Comparison of ENCODE assay signal across 11 mouse cellular contexts in genomic region chr12:28912351-28912936, GRCm38 (mm10).
DNase-seq lines count a peak whose midpoint lies in the region; ATAC-seq and TF ChIP-seq lines count a peak whose summit lies in the region.
"Had no signal": no experiment of that assay in that cellular context is flagged by ENCODE, and none has a peak within 500 bp of the region (broad histone marks: within the 10 kb centered on the region; RNA-seq: fewer than 3 reads in every experiment).

No protein-coding gene starts in this region.

- 0 out of 2 replicates have a peak overlapping the region, but pooled peaks have one; percentile 10 for H3K27ac ChIP-seq in hindbrain, embryonic 11.5 days (ENCODE audit: low read depth, low read length)
- no peak overlapping the region for H3K27ac ChIP-seq in kidney, postnatal 0 days
- peak overlapping the region; percentile 74 for H3K27ac ChIP-seq in midbrain, embryonic 16.5 days (ENCODE audit: low read length)

- no peaks in the 10 kb centered on the region for H3K9me3 ChIP-seq in hindbrain, embryonic 11.5 days (ENCODE audit: control insufficient read depth, low read length)
- no peaks in the 10 kb centered on the region for H3K9me3 ChIP-seq in kidney, postnatal 0 days (replicated peaks; ENCODE audit: low read length)
- H3K9me3 ChIP-seq in midbrain, embryonic 16.5 days (replicated peaks; ENCODE audit: control insufficient read depth, low read length, poor library complexity, severe bottlenecking) = no peaks in the 10 kb centered on the region

- H3K4me1 ChIP-seq in hindbrain, embryonic 11.5 days (replicated peaks; ENCODE audit: control insufficient read depth, insufficient read depth, low read length) = peaks cover 2% of the 10 kb centered on the region; the same call in 1 of the 2 replicates
- H3K4me1 ChIP-seq in kidney, postnatal 0 days (replicated peaks; ENCODE audit: insufficient read depth, low read length) = 0 out of 2 replicates have a peak, but pooled peaks cover 5% of the 10 kb centered on the region
- H3K4me1 ChIP-seq in midbrain, embryonic 16.5 days (ENCODE audit: control insufficient read depth, insufficient read depth, low read length) = peaks cover 27% of the 10 kb centered on the region

- intact Hi-C loops in gastrocnemius, postnatal 14 days (cut with DNase I; ENCODE audit: low total_unique reads) = no loop called here

- no peaks in the 10 kb centered on the region for H3K36me3 ChIP-seq in hindbrain, embryonic 11.5 days (ENCODE audit: control insufficient read depth, insufficient read depth, low read length)
- H3K36me3 ChIP-seq in kidney, postnatal 0 days (ENCODE audit: insufficient read depth, low read length) = no peaks in the 10 kb centered on the region
- no peaks in the 10 kb centered on the region for H3K36me3 ChIP-seq in midbrain, embryonic 16.5 days (ENCODE audit: control insufficient read depth, insufficient read depth, low read length)

- H3K9ac ChIP-seq in hindbrain, embryonic 11.5 days (ENCODE audit: low read depth, low read length) = no peak overlapping the region
- no peak overlapping the region for H3K9ac ChIP-seq in kidney, postnatal 0 days (ENCODE audit: low read depth, low read length)
- H3K9ac ChIP-seq in midbrain, embryonic 16.5 days (ENCODE audit: low read depth, low read length) = no peak overlapping the region

- TF ChIP-seq CTCF in kidney, postnatal 0 days (IDR thresholded peaks at IDR 0.05; ENCODE audit: low read depth) = no peak

- no peak overlapping the region for H3K4me3 ChIP-seq in hindbrain, embryonic 11.5 days (ENCODE audit: low read depth, low read length)
- no peak overlapping the region for H3K4me3 ChIP-seq in kidney, postnatal 0 days (replicated peaks; ENCODE audit: low read depth, low read length)
- H3K4me3 ChIP-seq in midbrain, embryonic 16.5 days (ENCODE audit: low read depth, low read length) = no peak overlapping the region

- WGBS in hindbrain, embryonic 11.5 days = 75% methylated on average over 18 of the region's 18 CpGs
- 26% methylated on average over 18 of the region's 18 CpGs for WGBS in kidney, postnatal 0 days
- WGBS in midbrain, embryonic 16.5 days = 44% methylated on average over 18 of the region's 18 CpGs

- no peak overlapping the region for H3K4me2 ChIP-seq in hindbrain, embryonic 11.5 days (replicated peaks; ENCODE audit: low read depth, low read length)
- peak overlapping the region; percentile 29; the same call in 1 of the 2 replicates for H3K4me2 ChIP-seq in kidney, postnatal 0 days (ENCODE audit: low read length)
- H3K4me2 ChIP-seq in midbrain, embryonic 16.5 days (ENCODE audit: low read length) = peak overlapping the region; percentile 5; the same call in 1 of the 2 replicates

- peak; percentile 19 for DNase-seq in kidney, adult 9 months
- DNase-seq in kidney, adult 11 months = no peak
- DNase-seq in hindbrain, embryonic 11.5 days (ENCODE audit: low spot score) = no peak
- DNase-seq in kidney, postnatal 0 days (ENCODE audit: low spot score) = peak; percentile 64
- DNase-seq in gastrocnemius, postnatal 14 days = no peak
- DNase-seq: heart, postnatal 10 days; lung, adult 18-20 months; right cerebral cortex, adult 18-20 months had no signal

- no peaks in the 10 kb centered on the region for H3K27me3 ChIP-seq in hindbrain, embryonic 11.5 days (ENCODE audit: control insufficient read depth, insufficient read depth, low read length)
- no peaks in the 10 kb centered on the region for H3K27me3 ChIP-seq in kidney, postnatal 0 days (ENCODE audit: insufficient read depth, low read length)
- no peaks in the 10 kb centered on the region for H3K27me3 ChIP-seq in midbrain, embryonic 16.5 days (ENCODE audit: control insufficient read depth, insufficient read depth, low read depth, low read length)

- ATAC-seq in hindbrain, embryonic 11.5 days (ENCODE audit: low FRiP score) = no peak
- ATAC-seq in kidney, postnatal 0 days (replicated peaks; ENCODE audit: low FRiP score, low read depth) = no peak
- ATAC-seq in midbrain, embryonic 16.5 days = peak; percentile 67; the same call in 1 of the 2 replicates
- ATAC-seq in CD4-positive, CD25-positive, alpha-beta regulatory T cell, adult 4 months = no peak
- ATAC-seq in monocyte, adult 5-6 weeks (replicated peaks; ENCODE audit: insufficient number of reproducible peaks, low FRiP score, low TSS enrichment, poor library complexity, severe bottlenecking) = no peak

Comparison
In these comparisons a context has a peak if more than half of its experiments do, and no peak if none do; other contexts are left out.
1. DNase-seq: peak in kidney, adult 9 months (single experiment) and kidney, postnatal 0 days (single experiment); none in kidney, adult 11 months (single experiment), hindbrain, embryonic 11.5 days (single experiment) and gastrocnemius, postnatal 14 days (single experiment).